Mouse (Mus musculus): Measurements from ENCODE around the gene Odf4. TPM values are rescaled to one million over a fixed set of nuclear protein-coding genes. Genes with fewer than 3 reads are reported as not detected.

Gene Odf4
- total RNA-seq, 4 experiments from 2014 or later, result 1.1 to 2.2 (median 1.7) TPM

Other genes starting within 250 kb of the Odf4 start
- gene Myh10, start 235.5 kb downstream of the Odf4 start, total RNA-seq (2022), result 100 to 1,000 TPM; 200 to 257 (median 222) TPM
- gene Ndel1, start 55.2 kb downstream of the Odf4 start, total RNA-seq (2022), result 100 to 1,000 TPM in 3 of 4 experiments, 10 to 100 TPM in 1; 95.2 to 113 (median 110) TPM
- gene Rnf222, start 38.5 kb downstream of the Odf4 start, total RNA-seq (2022), result under 1 TPM in 1 of 4 experiments, not detected in 3; 0.17 TPM
- gene Rpl26, start 25.5 kb downstream of the Odf4 start, total RNA-seq (2022), result 100 to 1,000 TPM; 920 to 943 (median 931) TPM
- gene Arhgef15, start 30.4 kb upstream of the Odf4 start, total RNA-seq (2022), result 10 to 100 TPM; 35.5 to 40.0 (median 38.3) TPM
- 1 to 10 TPM; 4.0 to 8.6 (median 7.1) TPM for gene Slc25a35, start 41.0 kb upstream of the Odf4 start, total RNA-seq (2022)
- gene Rangrf, start 48.1 kb upstream of the Odf4 start, total RNA-seq (2022), result 10 to 100 TPM; 15.9 to 23.4 (median 19.8) TPM
- 10 to 100 TPM; 20.3 to 22.2 (median 20.9) TPM for gene Pfas, start 81.4 kb upstream of the Odf4 start, total RNA-seq (2022)
- 10 to 100 TPM; 37.1 to 42.9 (median 39.7) TPM for gene Ctc1, start 88.8 kb upstream of the Odf4 start, total RNA-seq (2022)
- gene Aurkb, start 118.6 kb upstream of the Odf4 start, total RNA-seq (2022), result under 1 TPM; 0.53 to 0.80 (median 0.62) TPM
- gene Borcs6, start 132.6 kb upstream of the Odf4 start, total RNA-seq (2022), result 10 to 100 TPM; 32.3 to 37.9 (median 33.5) TPM
- gene Tmem107, start 143.7 kb upstream of the Odf4 start, total RNA-seq (2022), result 10 to 100 TPM; 15.2 to 19.4 (median 17.1) TPM
- 1,000 to 10,000 TPM; 1,002 to 1,054 (median 1,038) TPM for gene Vamp2, start 161.4 kb upstream of the Odf4 start, total RNA-seq (2022)
- 100 to 1,000 TPM; 105 to 140 (median 114) TPM for gene Per1, start 168.1 kb upstream of the Odf4 start, total RNA-seq (2022)
- gene Hes7, start 193.3 kb upstream of the Odf4 start, total RNA-seq (2022), result 1 to 10 TPM in 1 of 4 experiments, under 1 TPM in 3; 0.20 to 1.3 (median 0.74) TPM
- gene 9130213A22Rik, start 195.5 kb upstream of the Odf4 start, total RNA-seq (2022), result 1 to 10 TPM; 1.1 to 1.4 (median 1.3) TPM
- 10 to 100 TPM in 1 of 4 experiments, 1 to 10 TPM in 3; 5.9 to 11.4 (median 8.9) TPM for gene Aloxe3, start 198.8 kb upstream of the Odf4 start, total RNA-seq (2022)
- gene Alox12b, start 229.9 kb upstream of the Odf4 start, total RNA-seq (2022), result 1 to 10 TPM; 5.7 to 8.9 (median 7.7) TPM